Mouse (Mus musculus) mesoderm, embryonic 11.5 days (tissue): ENCODE results near the gene Rab3a.

ENCODE experiments used
- DNase-seq: peaks from one replicate; pipeline ENCODE4 v3.0.0-alpha.2; 2012; ENCODE audit warnings: low read depth, low spot score

Gene Rab3a

GRCm38 (mm10) chr8:70754043-70754870, at the start of gene Rab3a:
TSS of gene Rab3a (plus strand) at chr8:70754679.
- peak; percentile 98 for DNase-seq

- no peak for DNase-seq
Observed at GRCm38 (mm10) chr8:70708281-70708680, 46.2 kb upstream of the Rab3a start.

- no peak for DNase-seq
Observed at GRCm38 (mm10) chr8:70709794-70710193, 44.7 kb upstream of the Rab3a start.

GRCm38 (mm10) chr8:70710296-70710695, 44.2 kb upstream of the Rab3a start:
- no peak for DNase-seq

GRCm38 (mm10) chr8:70711041-70711440, 43.4 kb upstream of the Rab3a start:
- no peak for DNase-seq

- DNase-seq = no peak
Observed at GRCm38 (mm10) chr8:70713991-70714390, 40.5 kb upstream of the Rab3a start.

GRCm38 (mm10) chr8:70715086-70715485, 39.4 kb upstream of the Rab3a start:
- no peak for DNase-seq

- DNase-seq = no peak
Observed at GRCm38 (mm10) chr8:70716521-70717400, 37.7 kb upstream of the Rab3a start.

GRCm38 (mm10) chr8:70718297-70718696, 36.2 kb upstream of the Rab3a start, which contains the start of gene Gm3336:
TSS of gene Gm3336 (plus strand) at chr8:70718543.
- peak; percentile 56 for DNase-seq

- DNase-seq = no peak
Observed at GRCm38 (mm10) chr8:70719796-70720270, 34.6 kb upstream of the Rab3a start.

- peak; percentile 86 for DNase-seq
Observed at GRCm38 (mm10) chr8:70720739-70721138, 33.7 kb upstream of the Rab3a start.

GRCm38 (mm10) chr8:70721601-70722000, 32.9 kb upstream of the Rab3a start:
- DNase-seq = no peak

GRCm38 (mm10) chr8:70723486-70724210, 30.8 kb upstream of the Rab3a start, which contains the start of gene Pde4c:
TSS of gene Pde4c (plus strand) at chr8:70723720.
- no peak for DNase-seq

- DNase-seq = no peak
Observed at GRCm38 (mm10) chr8:70724216-70724615, 30.3 kb upstream of the Rab3a start.

GRCm38 (mm10) chr8:70725792-70726447, 28.6 kb upstream of the Rab3a start:
- DNase-seq = no peak

GRCm38 (mm10) chr8:70726721-70727120, 27.8 kb upstream of the Rab3a start:
- no peak for DNase-seq

GRCm38 (mm10) chr8:70729808-70730475, 24.5 kb upstream of the Rab3a start:
- DNase-seq = no peak

- DNase-seq = no peak
Observed at GRCm38 (mm10) chr8:70730956-70731355, 23.5 kb upstream of the Rab3a start.

- DNase-seq = no peak
Observed at GRCm38 (mm10) chr8:70737705-70738104, 16.8 kb upstream of the Rab3a start.

- DNase-seq = no peak
Observed at GRCm38 (mm10) chr8:70738211-70738610, 16.3 kb upstream of the Rab3a start.
